Mouse (Mus musculus): ENCODE results near the gene Olfr1087.
"Not testable (repeated sequence)": the region's sequence is repeated elsewhere in the genome, so short reads cannot be mapped to it uniquely, and the experiment has no call there.

Gene Olfr1087

DNA sequence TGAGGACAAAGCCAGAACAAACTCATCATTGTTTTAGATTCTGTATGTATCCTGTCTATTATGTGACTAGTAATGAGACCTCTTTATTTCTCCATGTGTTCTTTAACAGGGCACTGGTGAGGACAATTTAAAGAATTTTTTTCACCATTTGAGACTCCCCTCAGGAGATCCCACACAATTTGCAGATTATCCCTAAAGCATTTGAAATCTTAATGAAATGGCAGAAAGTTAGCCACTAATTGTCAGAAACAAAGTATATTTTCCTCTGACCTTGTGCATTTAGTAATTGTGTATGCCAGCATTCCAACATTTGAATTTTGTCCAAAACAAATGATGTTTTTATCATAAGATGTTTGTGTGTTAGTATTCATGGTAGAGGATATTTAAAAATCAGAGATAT lies at the start of gene Olfr1087:
TSS of gene Olfr1087 (minus strand) at position 101 of the 400 bp plus-strand sequence.
- DNase-seq (ENCODE audit: low read depth, low spot score), result no peak

DNA sequence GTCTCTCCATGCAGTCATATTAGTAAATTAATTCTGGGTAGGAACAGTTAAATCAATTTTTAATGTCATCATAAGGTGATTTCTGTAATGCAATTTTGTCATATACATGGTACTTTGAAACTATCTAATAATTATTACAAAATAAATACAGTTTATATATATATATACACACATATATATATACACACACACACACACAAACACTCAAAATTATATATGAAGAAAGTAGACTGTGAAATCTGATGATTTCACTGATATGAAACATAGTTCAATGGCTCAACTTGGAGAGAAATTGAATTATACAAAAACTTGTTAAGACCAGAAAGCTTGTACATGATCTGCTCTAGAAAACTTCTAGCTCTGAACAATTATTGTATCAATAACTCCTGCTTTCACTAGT lies 35.4 kb upstream of the Olfr1087 start, which contains the start of gene Olfr1089:
TSS of gene Olfr1089 (minus strand) at position 101 of the 400 bp plus-strand sequence.
- no peak for DNase-seq (ENCODE audit: low read depth, low spot score)

DNA sequence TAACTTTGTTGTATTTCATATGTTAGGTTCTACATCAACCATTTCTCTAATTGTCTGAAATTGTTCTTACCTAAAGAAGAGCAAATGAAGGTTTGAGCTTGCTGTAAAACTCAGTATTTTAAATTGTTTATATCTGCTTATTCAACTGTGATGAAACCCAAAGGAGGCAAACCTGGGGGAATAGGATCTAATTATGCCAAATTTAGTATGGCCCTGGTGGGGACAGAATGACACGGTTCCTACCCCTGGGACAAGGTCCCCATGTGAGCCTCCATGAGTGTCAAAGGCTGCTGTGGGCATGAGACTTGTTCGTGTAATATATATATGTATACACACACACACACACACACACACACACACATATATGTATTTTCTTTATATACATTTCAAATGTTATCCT lies 18.2 kb downstream of the Olfr1087 start, which contains the start of gene Olfr1086:
TSS of gene Olfr1086 (minus strand) at position 101 of the 400 bp plus-strand sequence.
- DNase-seq (ENCODE audit: low read depth, low spot score), result no peak

DNA sequence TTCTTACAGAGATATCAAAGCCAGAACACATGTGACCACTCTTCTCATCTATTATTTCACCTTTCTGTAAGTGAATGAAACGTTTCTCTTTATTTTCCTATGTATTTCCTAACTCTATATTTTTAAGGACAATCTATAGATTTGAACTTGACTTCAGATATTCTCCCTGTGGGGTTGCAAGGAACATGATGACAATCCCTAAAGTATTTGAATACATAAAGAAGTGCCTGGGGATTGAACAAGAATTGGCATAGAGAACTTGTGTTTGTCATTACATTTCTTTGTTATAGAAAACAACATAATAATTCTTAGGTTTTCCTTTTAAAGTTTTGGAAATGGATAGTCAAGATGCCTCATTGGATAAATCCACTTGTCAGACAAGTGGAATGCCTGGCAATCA lies 36.3 kb downstream of the Olfr1087 start, which contains the start of gene Olfr1085:
TSS of gene Olfr1085 (minus strand) at position 101 of the 400 bp plus-strand sequence.
- DNase-seq (ENCODE audit: low read depth, low spot score), result no peak

DNA sequence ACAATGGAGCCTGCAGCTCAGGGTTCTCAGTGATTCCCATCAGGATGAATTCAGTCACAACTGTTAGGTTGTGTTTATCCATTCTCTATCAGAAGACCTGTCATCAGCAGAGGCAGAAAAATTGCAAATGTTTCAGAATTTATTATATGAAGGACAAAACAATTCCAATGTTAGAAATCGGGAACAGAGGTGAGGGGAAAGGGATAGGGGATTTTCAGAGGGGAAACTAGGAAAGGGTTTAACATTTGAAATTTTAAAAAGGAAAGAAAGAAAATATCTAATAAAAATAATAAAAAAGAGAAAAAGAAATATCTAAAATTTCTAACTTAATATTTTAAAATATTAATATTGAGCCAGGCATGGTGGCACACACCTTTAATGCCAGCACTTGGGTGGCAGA lies 58.6 kb downstream of the Olfr1087 start, which contains the start of gene Olfr1084:
TSS of gene Olfr1084 (minus strand) at position 101 of the 400 bp plus-strand sequence.
- DNase-seq (ENCODE audit: low read depth, low spot score), result not testable (repeated sequence)

Data from brain, embryonic 18.5 days (tissue).